Mouse (Mus musculus): ENCODE measurements around the gene Gsg1l. TPM values are rescaled to one million over a fixed set of nuclear protein-coding genes. Genes with fewer than 3 reads are reported as not detected.
A peak's percentile ranks its signal among the peaks of the same experiment; 100 is the strongest.

Gene Gsg1l
- polyA plus RNA-seq, 1 experiment, result 0.58 TPM

- no peaks in the 10 kb centered on the region for H3K4me1 ChIP-seq
- H3K27me3 ChIP-seq (replicated peaks), result peaks cover 69% of the 10 kb centered on the region
- H3K4me3 ChIP-seq (replicated peaks), result no peak overlapping the region
- TF ChIP-seq FLI1 (IDR thresholded peaks at IDR 0.05; ENCODE audit: low read length) (no peak), GATA1 (IDR thresholded peaks at IDR 0.05; ENCODE audit: borderline replicate concordance, low read length) (no peak)
- no peaks in the 10 kb centered on the region for H3K36me3 ChIP-seq (replicated peaks; ENCODE audit: low read length)
- peaks cover 18% of the 10 kb centered on the region for H3K9me3 ChIP-seq
Observed at GRCm38 (mm10) chr7:125893621-125894020, 188.6 kb downstream of the Gsg1l start.

GRCm38 (mm10) chr7:125888373-125888772, 193.8 kb downstream of the Gsg1l start:
- peaks cover 78% of the 10 kb centered on the region for H3K27me3 ChIP-seq (replicated peaks)

GRCm38 (mm10) chr7:125887761-125888160, 194.4 kb downstream of the Gsg1l start:
- Histone ChIP-seq H3K9me3 (no peaks in the 10 kb centered on the region), H3K27me3 (replicated peaks) (peaks cover 78% of the 10 kb centered on the region), H3K4me3 (replicated peaks) (no peak overlapping the region), H3K36me3 (replicated peaks; ENCODE audit: low read length) (no peaks in the 10 kb centered on the region), H3K4me1 (no peaks in the 10 kb centered on the region)
- TF ChIP-seq GATA1 (IDR thresholded peaks at IDR 0.05; ENCODE audit: borderline replicate concordance, low read length) (no peak), FLI1 (IDR thresholded peaks at IDR 0.05; ENCODE audit: low read length) (no peak)

More at GRCm38 (mm10) chr7:125888373-125888772, 193.8 kb downstream of the Gsg1l start:
- Histone ChIP-seq H3K36me3 (replicated peaks; ENCODE audit: low read length) (no peaks in the 10 kb centered on the region), H3K4me1 (no peaks in the 10 kb centered on the region), H3K9me3 (no peaks in the 10 kb centered on the region), H3K4me3 (replicated peaks) (no peak overlapping the region)
- TF ChIP-seq FLI1 (IDR thresholded peaks at IDR 0.05; ENCODE audit: low read length) (no peak), GATA1 (IDR thresholded peaks at IDR 0.05; ENCODE audit: borderline replicate concordance, low read length) (no peak)

- no peaks in the 10 kb centered on the region for H3K9me3 ChIP-seq
- TF ChIP-seq FLI1 (IDR thresholded peaks at IDR 0.05; ENCODE audit: low read length), result no peak
- TF ChIP-seq GATA1 (IDR thresholded peaks at IDR 0.05; ENCODE audit: borderline replicate concordance, low read length), result no peak
- no peaks in the 10 kb centered on the region for H3K4me1 ChIP-seq
- H3K36me3 ChIP-seq (replicated peaks; ENCODE audit: low read length), result no peaks in the 10 kb centered on the region
- H3K27me3 ChIP-seq (replicated peaks), result peaks cover 75% of the 10 kb centered on the region
- H3K4me3 ChIP-seq (replicated peaks), result no peak overlapping the region
Observed at GRCm38 (mm10) chr7:125887124-125887523, 195.1 kb downstream of the Gsg1l start.

GRCm38 (mm10) chr7:125886116-125886680, 196.0 kb downstream of the Gsg1l start:
- Histone ChIP-seq H3K4me3 (replicated peaks) (no peak overlapping the region), H3K36me3 (replicated peaks; ENCODE audit: low read length) (no peaks in the 10 kb centered on the region)
- TF ChIP-seq FLI1 (IDR thresholded peaks at IDR 0.05; ENCODE audit: low read length) (no peak), GATA1 (IDR thresholded peaks at IDR 0.05; ENCODE audit: borderline replicate concordance, low read length) (no peak)

GRCm38 (mm10) chr7:125883232-125883631, 199.0 kb downstream of the Gsg1l start:
- peaks cover 85% of the 10 kb centered on the region for H3K27me3 ChIP-seq (replicated peaks)
- no peaks in the 10 kb centered on the region for H3K36me3 ChIP-seq (replicated peaks; ENCODE audit: low read length)
- H3K9me3 ChIP-seq, result no peaks in the 10 kb centered on the region
- H3K4me1 ChIP-seq, result peaks cover 10% of the 10 kb centered on the region
- TF ChIP-seq GATA1 (IDR thresholded peaks at IDR 0.05; ENCODE audit: borderline replicate concordance, low read length) (no peak), FLI1 (IDR thresholded peaks at IDR 0.05; ENCODE audit: low read length) (no peak)
- H3K4me3 ChIP-seq (replicated peaks), result no peak overlapping the region

More at GRCm38 (mm10) chr7:125886116-125886680, 196.0 kb downstream of the Gsg1l start:
- no peaks in the 10 kb centered on the region for H3K4me1 ChIP-seq
- H3K9me3 ChIP-seq, result no peaks in the 10 kb centered on the region
- H3K27me3 ChIP-seq (replicated peaks), result peaks cover 80% of the 10 kb centered on the region

GRCm38 (mm10) chr7:125878040-125878439, 204.2 kb downstream of the Gsg1l start:
- Histone ChIP-seq H3K36me3 (replicated peaks; ENCODE audit: low read length) (no peaks in the 10 kb centered on the region), H3K9me3 (no peaks in the 10 kb centered on the region), H3K27me3 (replicated peaks) (peaks cover 62% of the 10 kb centered on the region), H3K4me1 (peaks cover 25% of the 10 kb centered on the region), H3K4me3 (replicated peaks) (peak overlapping the region; percentile 57)
- TF ChIP-seq FLI1 (IDR thresholded peaks at IDR 0.05; ENCODE audit: low read length) (no peak), GATA1 (IDR thresholded peaks at IDR 0.05; ENCODE audit: borderline replicate concordance, low read length) (peak; percentile 52; the same call in 1 of the 3 replicates)

- Histone ChIP-seq H3K36me3 (replicated peaks; ENCODE audit: low read length) (peaks cover 11% of the 10 kb centered on the region), H3K4me3 (replicated peaks) (no peak overlapping the region), H3K27me3 (replicated peaks) (peaks cover 41% of the 10 kb centered on the region), H3K9me3 (no peaks in the 10 kb centered on the region), H3K4me1 (peaks cover 23% of the 10 kb centered on the region)
- no peak for TF ChIP-seq GATA1 (IDR thresholded peaks at IDR 0.05; ENCODE audit: borderline replicate concordance, low read length)
- TF ChIP-seq FLI1 (IDR thresholded peaks at IDR 0.05; ENCODE audit: low read length), result no peak
Observed at GRCm38 (mm10) chr7:125873971-125874495, 208.2 kb downstream of the Gsg1l start.

- Histone ChIP-seq H3K27me3 (replicated peaks) (peaks cover 42% of the 10 kb centered on the region), H3K4me3 (replicated peaks) (no peak overlapping the region), H3K9me3 (no peaks in the 10 kb centered on the region), H3K4me1 (peaks cover 12% of the 10 kb centered on the region), H3K36me3 (replicated peaks; ENCODE audit: low read length) (peaks cover 21% of the 10 kb centered on the region)
- TF ChIP-seq GATA1 (IDR thresholded peaks at IDR 0.05; ENCODE audit: borderline replicate concordance, low read length), result no peak
- TF ChIP-seq FLI1 (IDR thresholded peaks at IDR 0.05; ENCODE audit: low read length), result no peak
Observed at GRCm38 (mm10) chr7:125872874-125873273, 209.3 kb downstream of the Gsg1l start.

- Histone ChIP-seq H3K27me3 (replicated peaks) (peaks cover 41% of the 10 kb centered on the region), H3K9me3 (no peaks in the 10 kb centered on the region), H3K36me3 (replicated peaks; ENCODE audit: low read length) (peaks cover 26% of the 10 kb centered on the region), H3K4me1 (peaks cover 5% of the 10 kb centered on the region), H3K4me3 (replicated peaks) (no peak overlapping the region)
- TF ChIP-seq FLI1 (IDR thresholded peaks at IDR 0.05; ENCODE audit: low read length) (no peak), GATA1 (IDR thresholded peaks at IDR 0.05; ENCODE audit: borderline replicate concordance, low read length) (no peak)
Observed at GRCm38 (mm10) chr7:125872202-125872580, 210.0 kb downstream of the Gsg1l start.
